ENCODE assay signal across 8 mouse cellular contexts in the genomic region with DNA sequence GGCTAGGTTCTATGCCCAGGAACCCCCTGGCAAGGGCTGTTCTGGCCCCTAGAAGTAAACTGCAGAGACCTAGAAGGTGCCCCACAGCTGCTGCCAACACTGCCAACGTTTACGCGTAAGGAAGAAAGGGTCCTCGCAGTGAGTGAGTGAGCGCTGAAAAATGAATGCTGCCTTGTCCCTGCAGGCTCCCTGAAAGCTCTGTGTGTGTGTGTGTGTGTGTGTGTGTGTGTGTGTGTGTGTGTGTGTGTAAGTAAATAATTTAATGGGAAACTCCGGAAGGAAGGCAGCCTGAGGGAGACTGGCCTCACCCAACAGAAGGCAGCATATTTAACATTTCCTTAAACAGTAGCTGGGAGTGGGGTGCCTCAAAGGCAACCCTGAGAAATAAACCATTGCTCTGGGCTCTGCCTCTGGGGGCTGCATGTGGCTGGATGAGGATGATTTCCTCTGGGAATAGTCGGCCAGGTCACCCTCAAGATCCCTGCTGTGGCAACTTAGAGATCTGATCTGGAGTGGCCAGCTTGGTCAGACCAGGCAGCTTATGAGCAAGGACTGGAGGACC. TPM values are rescaled to one million over a fixed set of nuclear protein-coding genes. Genes with fewer than 3 reads are reported as not detected.
DNase-seq lines count a peak whose midpoint lies in the region; ATAC-seq lines count a peak whose summit lies in the region.

No protein-coding gene starts in this region.

- no peaks in the 10 kb centered on the region for H3K9me3 ChIP-seq in heart, embryonic 11.5 days (replicated peaks; ENCODE audit: control insufficient read depth, low read length)
- no peaks in the 10 kb centered on the region for H3K9me3 ChIP-seq in forebrain, embryonic 12.5 days
- no peaks in the 10 kb centered on the region for H3K9me3 ChIP-seq in limb, embryonic 11.5 days (ENCODE audit: control insufficient read depth, low read length)
- H3K9me3 ChIP-seq in neural tube, embryonic 14.5 days (ENCODE audit: control insufficient read depth, low read length): no peaks in the 10 kb centered on the region

- H3K4me2 ChIP-seq in heart, embryonic 11.5 days: no peak overlapping the region
- H3K4me2 ChIP-seq in forebrain, embryonic 12.5 days: no peak overlapping the region
- no peak overlapping the region for H3K4me2 ChIP-seq in limb, embryonic 11.5 days (ENCODE audit: low read depth, severe bottlenecking)
- H3K4me2 ChIP-seq in neural tube, embryonic 14.5 days (ENCODE audit: low read depth, low read length): no peak overlapping the region

- H3K36me3 ChIP-seq in heart, embryonic 11.5 days (ENCODE audit: control insufficient read depth, insufficient read depth, low read length): no peaks in the 10 kb centered on the region
- H3K36me3 ChIP-seq in forebrain, embryonic 12.5 days (replicated peaks): no peaks in the 10 kb centered on the region
- no peaks in the 10 kb centered on the region for H3K36me3 ChIP-seq in limb, embryonic 11.5 days (ENCODE audit: control insufficient read depth, insufficient read depth, low read length)
- H3K36me3 ChIP-seq in neural tube, embryonic 14.5 days (ENCODE audit: control insufficient read depth, insufficient read depth, low read length): no peaks in the 10 kb centered on the region

- WGBS in heart, embryonic 11.5 days (ENCODE audit: insufficient replicate concordance): 67% methylated on average over 7 of the region's 7 CpGs
- WGBS in forebrain, embryonic 12.5 days: 64% methylated on average over 7 of the region's 7 CpGs
- 78% methylated on average over 7 of the region's 7 CpGs for WGBS in limb, embryonic 11.5 days
- WGBS in neural tube, embryonic 14.5 days: 36% methylated on average over 7 of the region's 7 CpGs

- H3K27ac ChIP-seq in heart, embryonic 11.5 days (ENCODE audit: low read depth, low read length): peak overlapping the region; percentile 68
- peak overlapping the region; percentile 63 for H3K27ac ChIP-seq in forebrain, embryonic 12.5 days
- H3K27ac ChIP-seq in limb, embryonic 11.5 days (replicated peaks; ENCODE audit: low read depth, low read length): peak overlapping the region; percentile 45; the same call in 1 of the 2 replicates
- peak overlapping the region; percentile 64 for H3K27ac ChIP-seq in neural tube, embryonic 14.5 days (ENCODE audit: low read depth, low read length)

- no peak for DNase-seq in heart, adult 11 months
- no peak for DNase-seq in limb, embryonic 11.5 days (ENCODE audit: low spot score)
- no peak for DNase-seq in adrenal gland, adult (ENCODE audit: inconsistent age in 2 of 2, low spot score in 1 of 2)
- no peak for DNase-seq in layer of hippocampus, adult 18-20 months (ENCODE audit: low spot score in 2 of 2)
- DNase-seq in urinary bladder, adult 2 months (ENCODE audit: low spot score): no peak

- no peaks in the 10 kb centered on the region for H3K27me3 ChIP-seq in heart, embryonic 11.5 days (ENCODE audit: control insufficient read depth, insufficient read depth, low read length)
- H3K27me3 ChIP-seq in forebrain, embryonic 12.5 days: peaks cover 3% of the 10 kb centered on the region; the same call in 1 of the 2 replicates
- H3K27me3 ChIP-seq in limb, embryonic 11.5 days (ENCODE audit: control insufficient read depth, insufficient read depth, low read length): no peaks in the 10 kb centered on the region
- no peaks in the 10 kb centered on the region for H3K27me3 ChIP-seq in neural tube, embryonic 14.5 days (ENCODE audit: control insufficient read depth, insufficient read depth, low read length)

- no peak overlapping the region for H3K4me3 ChIP-seq in heart, embryonic 11.5 days (ENCODE audit: low read depth, low read length)
- no peak overlapping the region for H3K4me3 ChIP-seq in forebrain, embryonic 12.5 days (replicated peaks)
- no peak overlapping the region for H3K4me3 ChIP-seq in limb, embryonic 11.5 days (ENCODE audit: low read depth, low read length)
- H3K4me3 ChIP-seq in neural tube, embryonic 14.5 days (ENCODE audit: low read depth, low read length): no peak overlapping the region

- peaks cover 18% of the 10 kb centered on the region for H3K4me1 ChIP-seq in heart, embryonic 11.5 days (ENCODE audit: control insufficient read depth, insufficient read depth, low read length)
- H3K4me1 ChIP-seq in forebrain, embryonic 12.5 days: peaks cover 24% of the 10 kb centered on the region
- H3K4me1 ChIP-seq in limb, embryonic 11.5 days (ENCODE audit: control insufficient read depth, insufficient read depth, low read length): peaks cover 9% of the 10 kb centered on the region; the same call in 1 of the 2 replicates
- peaks cover 8% of the 10 kb centered on the region for H3K4me1 ChIP-seq in neural tube, embryonic 14.5 days (ENCODE audit: control insufficient read depth, insufficient read depth, low read length)

- peak overlapping the region; percentile 59 for H3K9ac ChIP-seq in heart, embryonic 11.5 days (ENCODE audit: low read depth, low read length)
- peak overlapping the region; percentile 33; the same call in 1 of the 2 replicates for H3K9ac ChIP-seq in forebrain, embryonic 12.5 days
- H3K9ac ChIP-seq in limb, embryonic 11.5 days (ENCODE audit: low read length): no peak overlapping the region
- no peak overlapping the region for H3K9ac ChIP-seq in neural tube, embryonic 14.5 days (replicated peaks; ENCODE audit: low read depth, low read length)

- no peak for ATAC-seq in heart, embryonic 11.5 days (replicated peaks; ENCODE audit: insufficient number of reproducible peaks, low FRiP score, low TSS enrichment)
- no peak for ATAC-seq in forebrain, embryonic 12.5 days (ENCODE audit: low FRiP score)
- ATAC-seq in limb, embryonic 11.5 days (ENCODE audit: insufficient number of reproducible peaks, low FRiP score, low TSS enrichment, low read depth): no peak
- ATAC-seq in neural tube, embryonic 14.5 days (ENCODE audit: low read depth): no peak

RNA-seq across cellular contexts. Expression of gene Ptma, which starts 34.9 kb away (rescaled TPM):
- 1,195 and 1,343 TPM in 2 replicates for polyA plus RNA-seq in heart, embryonic 11.5 days (2014; fragmentation: Nextera tagmentation; extraction: Ambion mirVana)
- polyA plus RNA-seq in forebrain, embryonic 12.5 days (2016; fragmentation: Nextera tagmentation; extraction: Ambion mirVana): 3,257 and 3,328 TPM in 2 replicates
- polyA plus RNA-seq in limb, embryonic 11.5 days (2014; fragmentation: Nextera tagmentation; extraction: Ambion mirVana): 4,370 and 4,506 TPM in 2 replicates
- 1,651 and 1,970 TPM in 2 replicates for polyA plus RNA-seq in neural tube, embryonic 14.5 days (2014; fragmentation: Nextera tagmentation; extraction: Ambion mirVana)
- 100 to 1,000 TPM; 470 to 490 TPM for total RNA-seq in layer of hippocampus, adult 18-20 months (2021)
- 836 and 1,054 TPM in 2 replicates for polyA plus RNA-seq in urinary bladder, adult 2 months (2012; rRNA removed)

Comparison
In these comparisons a context has a peak if more than half of its experiments do, and no peak if none do; other contexts are left out.
1. H3K9ac ChIP-seq: peak in heart, embryonic 11.5 days (single experiment) and forebrain, embryonic 12.5 days (single experiment); none in limb, embryonic 11.5 days (single experiment) and neural tube, embryonic 14.5 days (single experiment).
2. Peak in every context shown above with its lines, with median percentiles within 50 percentile points of each other: H3K27ac ChIP-seq.